Mouse (Mus musculus) kidney, postnatal 36 days (tissue): Measurements from ENCODE around the gene Kcnk6.

Source experiments
- DNase-seq, 2 experiments: peaks; one replicate each; pipeline ENCODE4 v3.0.0; 2021 to 2022; ENCODE audit warnings: mixed read lengths in 2 of 2

The Kcnk6 gene

DNA sequence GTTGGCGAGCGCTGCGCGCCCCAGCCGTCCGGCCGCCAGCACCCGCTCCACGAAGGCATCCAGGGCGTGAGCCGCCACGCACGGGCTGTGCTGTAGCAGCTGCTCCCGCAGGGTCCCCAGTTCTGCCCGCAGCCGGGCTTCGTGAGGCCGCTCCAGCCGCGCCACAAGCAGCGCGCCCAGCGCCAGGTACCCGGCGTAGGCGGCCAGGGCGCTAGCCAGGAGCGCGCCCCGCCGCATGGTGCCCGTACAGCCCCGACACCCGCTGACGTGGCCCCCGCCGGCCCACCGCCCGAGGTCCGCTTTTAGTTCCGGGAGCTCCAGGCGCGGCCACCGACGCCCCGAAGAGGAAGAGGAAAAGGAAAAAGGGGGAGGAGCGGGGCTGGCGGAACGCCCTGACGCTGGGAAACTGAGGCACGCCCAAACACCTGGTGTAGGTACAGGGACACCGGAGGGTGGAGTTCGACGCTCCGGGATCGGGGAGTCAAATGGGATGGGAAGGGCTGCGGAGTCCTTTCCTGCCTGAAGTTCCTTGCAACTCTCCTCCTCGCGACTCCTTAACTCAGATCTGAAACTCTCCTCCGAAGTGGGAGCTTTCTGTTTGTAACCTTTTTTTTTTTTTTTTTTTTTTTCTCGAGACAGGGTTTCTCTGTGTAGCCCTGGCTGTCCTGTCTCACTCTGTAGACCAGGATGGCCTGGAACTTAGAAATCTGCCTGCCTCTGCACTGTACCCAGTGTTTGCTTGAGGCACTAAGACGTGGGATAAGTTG lies at the start of gene Kcnk6:
TSS of gene Kcnk6 (minus strand) at position 269 of the 767 bp plus-strand sequence.
- peak; percentile 39 to 66 for DNase-seq

DNA sequence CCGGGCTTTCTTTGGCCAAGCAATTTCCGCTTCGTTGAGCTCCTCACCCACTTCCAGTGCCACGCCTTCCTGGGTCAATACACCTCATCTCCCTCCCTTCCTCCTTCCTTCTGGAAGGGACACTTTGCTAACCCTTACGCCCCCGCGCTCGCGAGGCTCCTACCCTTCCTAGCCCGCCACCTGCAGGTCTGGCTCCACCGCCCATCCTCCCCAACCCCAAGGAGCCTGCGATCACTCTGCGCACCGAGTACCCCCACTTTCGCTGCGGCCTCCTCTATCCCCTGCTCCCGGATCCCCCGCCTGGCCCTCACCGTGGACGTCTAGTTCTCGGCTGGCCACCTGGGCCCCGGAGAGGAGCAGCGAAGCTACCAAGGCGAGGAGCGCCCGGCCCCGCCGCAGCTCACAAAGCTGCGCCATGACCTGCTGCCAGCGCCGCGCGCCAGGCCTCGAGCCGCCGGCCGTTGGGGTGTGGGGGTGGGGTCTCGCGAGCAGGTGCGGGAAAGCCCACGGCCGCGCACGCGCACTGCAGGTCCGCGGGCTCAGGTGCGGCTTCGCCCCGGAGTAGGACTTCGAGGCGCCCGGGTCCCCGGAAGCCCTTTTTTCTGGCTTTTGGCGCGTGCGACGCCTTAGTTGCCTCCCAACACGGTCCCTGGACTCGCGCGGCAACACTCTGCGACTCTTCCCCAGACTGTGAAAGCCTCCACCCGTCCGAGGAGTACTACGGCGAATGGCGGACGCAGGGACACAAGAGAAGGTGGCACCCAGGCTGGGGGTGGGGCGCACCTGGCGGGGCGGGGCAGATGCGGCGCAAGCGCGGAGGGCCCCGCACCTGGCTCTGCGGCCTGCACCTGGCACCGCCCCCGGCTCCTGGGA lies 49.1 kb upstream of the Kcnk6 start, which contains the start of gene Spint2:
TSS of gene Spint2 (minus strand) at position 712 of the 873 bp plus-strand sequence.
- DNase-seq = peak; percentile 93 to 96

DNA sequence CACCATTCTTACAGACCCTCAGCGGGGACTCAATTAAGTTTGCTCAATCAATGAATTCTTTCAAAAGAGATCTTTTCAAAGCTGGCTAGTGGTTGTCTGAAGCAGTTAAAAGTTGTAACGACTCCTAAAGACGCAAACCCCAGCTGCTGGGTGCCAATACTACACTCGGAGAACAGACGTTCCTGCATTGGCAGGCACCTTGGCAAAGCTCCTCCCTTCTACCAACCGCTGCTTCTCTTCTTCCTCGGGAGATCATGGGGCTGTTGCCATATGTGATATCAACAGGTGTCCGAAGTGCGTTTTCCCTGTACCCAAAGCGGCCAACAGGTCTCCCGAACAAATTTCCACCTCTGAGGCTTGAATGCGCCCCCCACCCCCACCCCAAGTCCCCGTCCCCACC lies 48.5 kb upstream of the Kcnk6 start:
- DNase-seq = no peak

GRCm38 (mm10) chr7:29279924-29280323 lies 47.6 kb upstream of the Kcnk6 start:
- no peak for DNase-seq

DNA sequence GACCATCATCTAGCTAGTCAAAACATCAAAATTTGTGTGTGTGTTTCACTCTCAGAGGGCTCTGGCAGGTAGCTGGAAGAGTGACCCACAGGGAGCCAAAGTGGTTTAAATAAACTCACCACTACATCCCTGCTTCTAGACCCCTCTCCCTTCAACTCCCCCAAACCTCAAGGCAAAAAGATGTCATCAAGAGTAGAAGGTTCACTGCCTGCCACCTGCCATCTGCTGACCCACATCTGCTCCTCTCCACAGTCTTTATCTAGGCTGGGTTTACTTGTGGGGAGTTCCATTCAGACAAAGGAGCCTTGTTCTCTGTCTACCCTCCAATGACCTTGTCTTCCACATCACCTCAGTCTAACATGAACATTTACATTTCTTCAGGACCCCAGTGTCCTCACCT lies 46.9 kb upstream of the Kcnk6 start:
- DNase-seq = no peak

GRCm38 (mm10) chr7:29277510-29277909 lies 45.2 kb upstream of the Kcnk6 start:
- DNase-seq = no peak

GRCm38 (mm10) chr7:29276715-29277114 lies 44.4 kb upstream of the Kcnk6 start:
- DNase-seq = peak; percentile 82 to 86

DNA sequence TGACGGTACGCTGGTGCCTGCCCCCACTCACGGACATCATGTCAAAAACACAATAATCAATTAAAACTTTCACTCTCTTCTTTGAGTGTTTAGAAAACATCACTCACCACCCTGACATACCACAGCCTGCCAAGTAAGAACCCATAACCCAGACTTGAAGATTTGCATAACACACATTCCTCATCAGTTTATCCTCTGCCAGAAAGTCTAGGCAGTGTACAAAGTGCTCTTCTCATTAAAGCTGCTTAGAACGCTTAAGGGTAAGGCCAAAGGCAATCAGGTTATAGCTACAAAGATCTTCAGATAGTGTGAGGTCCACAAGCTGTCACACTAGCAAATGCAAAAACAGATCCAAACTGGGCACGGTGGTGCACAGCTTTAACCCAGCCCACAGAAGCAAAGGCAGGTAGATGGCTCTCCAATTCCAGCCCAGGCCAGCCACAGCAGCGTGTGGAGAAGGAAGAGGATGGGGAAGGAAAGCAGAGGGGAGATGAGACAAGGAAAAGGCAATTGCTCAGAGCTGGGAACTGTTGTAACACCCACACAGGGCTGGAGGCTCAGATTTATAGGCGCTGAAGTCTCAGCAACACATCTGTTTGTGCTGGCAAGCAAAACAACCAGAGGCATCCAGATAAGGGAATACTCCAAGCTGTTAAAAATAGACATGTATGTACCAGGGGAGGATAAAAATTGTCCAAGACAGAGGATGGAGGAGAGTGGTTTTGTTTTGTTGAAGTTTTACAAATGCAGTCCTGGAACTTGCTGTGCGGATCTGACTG lies 39.6 kb upstream of the Kcnk6 start:
- DNase-seq = peak in 1 of 2 experiments; percentile 62

DNA sequence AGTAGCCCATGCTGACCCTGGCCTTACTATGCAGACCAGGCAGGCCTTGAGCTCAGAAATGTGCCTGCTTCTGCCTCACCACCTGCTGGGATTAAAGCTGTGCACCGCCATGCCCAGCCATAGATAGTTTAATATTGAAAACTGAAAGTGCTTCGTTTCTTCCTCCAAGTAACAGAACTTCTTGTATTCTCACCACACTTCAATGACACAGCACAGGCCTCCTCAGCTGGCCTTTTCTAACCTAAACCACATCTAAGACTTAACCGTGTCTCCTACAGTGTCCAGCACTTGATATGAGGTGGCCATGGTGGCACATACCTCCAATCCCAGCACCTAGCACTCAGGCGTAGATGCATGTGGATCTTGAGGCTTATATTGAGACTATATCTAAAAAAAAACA lies 38.1 kb upstream of the Kcnk6 start:
- DNase-seq = no peak

DNA sequence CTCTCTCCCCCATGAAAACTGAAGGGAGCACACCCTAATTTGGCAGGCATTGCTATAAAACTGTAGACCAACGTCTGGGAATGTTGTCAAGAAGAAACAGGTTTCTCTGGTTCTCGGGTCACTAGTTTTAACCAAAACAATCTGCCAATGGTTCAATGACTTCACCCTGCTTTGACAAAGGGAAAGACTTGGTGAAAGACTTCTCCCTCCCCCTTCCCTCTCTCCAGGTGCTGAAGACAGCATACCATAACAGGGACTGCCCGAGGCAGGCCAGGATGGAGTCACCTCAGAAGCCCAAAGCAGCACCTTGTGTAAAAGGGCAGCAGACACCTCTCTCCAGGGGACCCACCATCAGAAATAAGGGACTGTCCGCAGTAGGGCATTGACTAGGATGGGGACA lies 34.6 kb upstream of the Kcnk6 start:
- DNase-seq = peak in 1 of 2 experiments; percentile 82

DNA sequence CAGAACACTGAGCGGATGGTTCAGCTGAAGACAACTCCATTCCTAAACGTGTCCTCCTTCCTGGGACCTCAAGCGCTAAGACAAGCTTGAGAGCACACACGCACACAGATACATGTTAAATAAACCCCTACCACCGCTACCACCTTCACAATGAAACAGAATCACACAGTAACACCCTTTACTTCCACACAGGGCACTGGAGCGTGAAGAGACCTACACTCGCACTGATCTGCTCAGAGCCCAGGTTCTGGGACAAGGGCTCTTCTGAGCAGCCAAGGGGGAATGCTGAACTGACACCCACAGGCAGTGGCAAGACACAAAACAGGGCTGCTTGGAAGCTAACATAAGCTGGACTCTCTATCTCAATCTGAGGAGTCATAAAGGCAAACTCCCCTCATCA lies 33.3 kb upstream of the Kcnk6 start:
- no peak for DNase-seq

- no peak for DNase-seq
Measured at GRCm38 (mm10) chr7:29263831-29264230, 31.5 kb upstream of the Kcnk6 start.

- peak; percentile 56 to 71 for DNase-seq
Measured at GRCm38 (mm10) chr7:29262151-29262550, 29.8 kb upstream of the Kcnk6 start.

DNA sequence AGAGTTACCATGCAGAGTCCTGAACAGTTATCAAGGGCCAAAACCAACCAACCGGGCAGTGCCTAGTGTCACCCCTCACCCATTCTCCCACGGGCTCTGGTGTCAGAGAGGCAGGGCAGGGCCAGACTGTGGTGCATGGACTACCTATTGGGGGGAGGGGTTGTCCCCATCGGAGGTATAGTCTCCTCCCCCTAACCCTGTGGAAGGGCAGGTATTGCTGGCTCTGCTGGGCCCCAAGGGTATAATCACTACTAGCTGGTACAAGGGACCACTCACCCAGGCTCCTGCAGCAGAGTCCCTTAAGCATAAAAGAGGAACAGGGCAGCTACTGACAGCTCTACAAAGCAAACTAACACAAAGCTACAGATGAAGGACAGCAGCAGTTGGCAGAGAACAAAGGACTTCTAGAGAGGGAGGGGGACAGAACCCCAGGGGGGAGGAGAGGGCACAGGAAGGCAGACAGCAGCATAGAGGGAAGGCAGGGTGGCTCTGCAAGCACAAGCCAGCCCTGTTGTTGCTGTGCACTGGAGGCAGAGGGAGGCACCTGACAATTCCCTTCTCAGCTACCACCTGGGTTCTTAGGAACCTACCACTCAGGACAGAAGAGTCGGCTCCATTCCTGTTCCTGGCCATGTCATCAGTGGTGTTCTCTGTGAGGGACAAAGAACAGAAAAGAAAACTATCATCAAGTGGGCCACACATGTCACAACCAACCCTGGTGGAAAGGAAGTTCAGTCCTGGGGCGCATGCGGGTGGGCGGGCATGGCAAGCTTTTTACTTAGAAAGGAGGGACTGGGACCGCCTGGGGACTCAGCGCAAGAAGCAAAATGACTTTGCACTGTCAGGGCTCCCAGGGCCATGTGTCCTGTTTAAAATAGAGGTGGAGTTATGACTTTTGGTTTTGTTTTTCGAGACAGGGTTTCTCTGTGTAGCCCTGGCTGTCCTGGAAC lies 27.7 kb upstream of the Kcnk6 start:
- DNase-seq = no peak

DNA sequence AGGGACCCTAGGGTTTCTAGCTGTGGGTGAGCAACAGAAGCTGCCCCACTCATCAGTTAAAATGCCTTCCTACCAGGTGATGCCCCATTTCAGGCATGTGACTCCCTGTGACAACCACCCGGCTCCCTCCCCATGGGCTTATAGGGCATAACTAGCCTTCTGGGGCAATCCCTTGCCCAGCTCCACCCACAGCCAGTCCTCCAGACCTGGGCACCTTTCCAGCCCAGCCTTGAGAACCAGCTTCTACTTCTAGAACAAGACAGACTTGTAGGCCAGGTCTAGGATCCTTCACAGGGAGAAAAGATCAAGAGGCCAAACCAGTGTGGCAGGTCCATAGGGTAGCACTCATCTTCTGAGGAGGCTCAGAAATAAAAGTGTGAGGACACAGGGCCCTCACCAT lies 25.1 kb upstream of the Kcnk6 start:
- DNase-seq = peak; percentile 87 to 89

DNA sequence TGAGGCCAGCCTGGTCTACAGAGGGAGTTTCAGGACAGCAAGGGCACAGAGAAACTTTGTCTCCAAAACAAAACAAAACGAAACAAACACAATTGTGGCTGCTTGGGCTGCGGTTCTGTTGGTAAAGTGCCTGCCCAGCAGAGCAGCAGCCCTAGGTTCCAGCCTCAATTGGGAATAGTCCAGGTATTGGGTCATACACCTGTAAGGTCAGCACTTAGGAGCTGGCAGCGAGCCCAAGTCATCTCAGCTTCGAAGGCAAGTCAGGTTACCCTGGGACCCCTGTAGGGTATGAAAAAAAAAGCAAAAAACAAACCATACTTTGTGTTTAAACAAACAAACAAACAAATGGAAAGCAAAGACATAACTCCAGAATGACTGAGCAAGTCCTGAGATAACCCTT lies 23.6 kb upstream of the Kcnk6 start:
- DNase-seq = no peak

DNA sequence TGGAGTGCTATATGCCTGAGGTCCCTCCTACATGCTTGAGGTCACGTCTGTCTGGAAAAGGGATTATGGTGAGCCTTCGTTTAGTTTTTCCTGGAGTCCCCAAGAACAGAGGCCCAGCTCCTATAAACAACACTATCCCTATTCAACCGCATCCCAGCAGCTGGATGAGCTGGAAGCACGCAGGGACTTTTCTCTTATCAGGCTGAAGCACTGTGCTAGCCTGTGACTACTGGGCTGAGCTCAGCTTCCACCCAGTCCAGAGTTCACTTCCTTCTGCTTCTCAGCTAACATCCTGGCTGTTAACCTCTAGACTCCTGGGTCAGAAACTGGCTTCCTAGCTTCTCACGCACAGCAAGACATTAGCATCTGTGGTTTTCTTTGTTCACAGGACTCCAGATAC lies 21.5 kb upstream of the Kcnk6 start:
- DNase-seq = peak; percentile 61 to 70

DNA sequence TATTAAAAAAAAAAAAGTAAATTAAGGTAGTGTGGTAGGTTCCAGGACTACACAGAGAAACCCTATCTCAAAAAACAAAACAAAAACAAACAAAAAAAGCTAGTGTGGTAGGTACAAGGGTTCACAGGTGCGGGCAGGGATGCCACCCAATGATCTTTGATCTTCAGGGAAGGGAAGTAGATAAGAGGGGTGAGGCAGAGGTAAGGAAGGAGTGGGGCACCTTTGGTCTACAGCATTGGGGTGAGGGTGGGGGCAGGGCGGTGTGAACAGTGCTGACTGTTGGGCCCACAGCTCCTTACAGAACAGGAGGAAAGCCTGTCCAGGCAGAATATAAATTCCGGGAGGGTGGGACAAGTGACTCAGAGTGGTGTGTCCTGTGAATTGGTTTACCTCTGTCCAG lies 18.9 kb upstream of the Kcnk6 start:
- no peak for DNase-seq

GRCm38 (mm10) chr7:29248261-29248841 lies 16.0 kb upstream of the Kcnk6 start, which contains the start of gene 2200002D01Rik:
TSS of gene 2200002D01Rik (minus strand) at chr7:29248466.
- DNase-seq = peak; percentile 74 to 75

DNA sequence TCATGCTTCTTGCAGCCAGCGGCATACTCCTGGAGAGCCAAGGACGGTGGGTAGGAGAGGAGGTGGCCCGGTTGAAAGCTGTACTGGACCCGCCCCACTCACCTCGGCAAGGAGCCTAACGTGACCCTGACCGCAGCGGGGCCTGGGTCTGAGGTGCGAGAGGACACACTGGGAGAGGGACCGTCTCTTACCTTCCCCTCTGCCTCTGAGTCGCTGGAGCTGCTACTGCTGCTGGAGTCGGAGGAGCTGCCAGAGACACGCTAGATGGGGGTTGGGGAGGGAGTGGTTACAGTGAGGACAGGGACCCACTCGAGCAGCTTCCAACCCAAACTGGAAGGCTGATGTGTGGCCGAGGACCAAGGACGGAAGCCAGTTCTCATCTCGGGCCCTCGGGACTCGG lies 15.4 kb upstream of the Kcnk6 start:
- peak in 1 of 2 experiments; percentile 51 for DNase-seq

- peak; percentile 73 to 92 for DNase-seq
Measured at GRCm38 (mm10) chr7:29247314-29247700, 15.0 kb upstream of the Kcnk6 start.
